Mouse (Mus musculus) right cerebral cortex, postnatal 10 days (tissue): ENCODE data around the gene Foxs1.

Source experiments
- DNase-seq, 2 experiments: peaks; one replicate each; pipeline ENCODE4 v3.0.0; 2021; ENCODE audit warnings: low spot score in 2 of 2

The Foxs1 gene

GRCm38 (mm10) chr2:152903586-152903985 lies 29.4 kb downstream of the Foxs1 start:
- DNase-seq, result no peak

DNA sequence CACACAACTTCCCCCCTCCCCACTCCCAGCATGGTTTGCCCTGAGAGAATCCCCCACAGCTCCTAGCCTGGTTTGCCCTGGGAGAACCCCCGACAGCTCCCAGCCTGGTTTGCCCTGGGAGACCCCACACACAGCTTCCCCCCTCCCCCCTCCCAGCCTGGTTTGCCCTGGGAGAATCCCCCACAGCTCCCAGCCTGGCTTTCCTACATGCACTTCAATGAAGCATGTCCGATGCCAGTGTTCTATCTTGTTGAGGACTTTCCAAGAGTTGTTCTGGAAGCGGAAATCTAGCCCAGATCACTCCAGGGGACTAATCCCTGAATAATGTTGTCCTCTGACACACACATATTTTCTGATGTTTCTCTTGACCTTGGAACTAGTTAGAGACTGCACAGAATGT lies 30.4 kb downstream of the Foxs1 start:
- DNase-seq, result no peak

DNA sequence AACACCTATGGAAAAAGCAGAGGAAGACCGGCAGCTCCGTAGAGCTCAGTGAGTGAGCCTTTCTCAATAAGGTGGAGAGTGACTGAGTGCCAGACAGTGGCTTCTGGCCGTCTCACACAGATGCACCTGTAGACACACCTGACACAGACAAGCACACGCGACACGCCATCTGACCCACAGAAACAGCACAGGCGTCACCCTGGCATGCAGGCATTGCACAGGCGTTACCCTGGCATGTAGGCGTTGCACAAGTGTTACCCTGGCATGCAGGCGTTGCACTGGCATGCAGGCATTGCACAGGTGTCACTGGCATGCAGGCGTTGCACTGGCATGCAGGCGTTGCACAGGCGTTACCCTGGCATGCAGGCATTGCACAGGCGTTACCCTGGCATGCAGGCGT lies 31.7 kb downstream of the Foxs1 start:
- DNase-seq, result no peak

DNA sequence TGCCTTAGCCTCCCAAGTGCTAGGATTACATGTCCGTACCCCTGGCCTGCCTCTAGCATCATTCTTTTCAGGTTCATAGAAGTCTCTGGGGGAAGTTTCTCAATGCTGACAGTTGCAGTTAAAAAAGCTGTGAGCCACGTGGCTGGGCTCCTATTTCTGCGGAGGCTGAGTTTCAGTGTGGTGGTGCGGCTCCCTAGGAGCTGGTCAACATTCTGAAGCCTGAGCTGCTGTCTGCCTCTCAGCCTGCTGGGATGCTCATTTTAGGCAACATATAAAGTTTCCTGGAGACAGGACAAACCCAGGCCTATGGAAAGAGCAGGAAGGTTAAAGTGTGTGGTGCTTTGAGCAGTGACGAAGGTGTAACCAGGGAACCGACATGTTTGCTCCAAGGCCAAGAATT lies 34.0 kb downstream of the Foxs1 start:
- DNase-seq, result no peak

DNA sequence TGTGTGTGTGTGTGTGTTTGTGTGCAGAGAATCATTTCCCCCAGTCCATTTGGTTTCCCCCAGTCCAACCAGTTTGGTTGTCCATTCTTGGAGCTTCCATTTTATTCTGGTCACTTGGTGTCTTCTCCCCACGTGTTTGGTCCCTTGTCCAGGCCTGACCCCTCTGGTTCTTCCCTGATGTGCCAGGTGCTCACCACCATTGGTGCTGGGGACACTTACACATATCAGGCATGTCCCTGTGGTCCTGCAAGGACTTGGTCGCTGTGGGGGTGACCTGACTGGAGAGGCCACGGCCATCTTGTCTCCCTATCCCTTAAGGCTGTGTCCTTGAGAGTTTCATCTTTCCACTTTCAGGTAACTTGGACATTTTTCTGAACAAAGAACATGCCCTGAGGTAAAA lies 36.1 kb downstream of the Foxs1 start:
- no peak for DNase-seq

DNA sequence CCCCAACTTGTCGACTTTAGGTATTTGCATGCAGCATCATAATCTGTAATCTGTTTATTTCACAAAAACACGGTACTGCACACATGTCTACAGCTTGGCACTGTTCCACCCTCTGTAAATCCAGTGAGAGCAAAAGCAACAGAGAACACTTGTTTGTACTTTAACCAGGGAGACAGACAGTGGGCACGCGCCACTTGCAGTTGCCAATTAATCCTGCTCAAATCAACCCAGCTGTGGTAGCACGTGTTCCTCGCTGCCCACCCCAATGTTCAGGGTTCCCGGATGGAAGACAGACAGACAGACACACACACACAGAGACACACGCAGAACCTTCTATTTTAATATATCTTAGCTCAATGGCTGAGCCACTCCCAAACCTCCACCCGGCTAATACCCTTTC lies 37.2 kb downstream of the Foxs1 start:
- no peak for DNase-seq

DNA sequence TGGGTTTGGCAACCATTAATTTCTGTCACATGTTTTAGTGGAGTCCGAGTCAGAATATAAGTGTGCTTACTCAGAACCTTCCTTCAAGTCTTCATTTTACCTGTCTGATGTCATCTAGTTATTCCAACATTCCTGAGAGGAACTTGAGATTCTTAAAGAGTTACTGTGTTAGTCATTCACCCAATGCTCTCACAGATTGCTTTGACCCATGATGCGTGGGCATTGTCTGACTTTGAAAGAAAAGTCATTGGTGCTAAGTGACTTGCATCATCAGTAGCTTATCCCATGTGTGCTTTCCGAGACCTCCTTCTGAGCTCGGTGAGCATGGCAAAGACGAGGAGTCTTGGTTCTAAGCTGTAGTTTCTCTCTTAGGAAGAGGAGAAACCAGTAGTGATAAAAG lies 44.2 kb downstream of the Foxs1 start:
- DNase-seq, result no peak

DNA sequence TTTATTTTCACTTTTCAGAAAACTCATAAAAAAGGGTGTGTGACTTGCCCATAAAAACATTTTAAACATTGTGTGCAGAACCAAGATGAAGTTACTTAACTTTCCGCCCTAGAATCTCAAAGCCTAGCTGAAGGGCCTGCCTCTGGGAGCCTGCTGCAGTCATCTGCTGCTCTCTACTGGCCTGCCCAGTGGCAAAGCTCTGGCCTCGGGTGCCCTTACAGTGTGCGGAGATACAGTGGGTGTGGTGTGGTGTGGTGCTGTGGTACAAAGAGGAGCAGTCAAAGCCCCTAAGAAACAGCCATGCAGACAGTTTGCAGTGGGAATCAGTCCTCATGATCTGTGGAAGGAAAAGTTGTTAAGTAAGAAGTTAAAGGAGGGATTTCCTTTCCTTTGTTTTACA lies 45.8 kb downstream of the Foxs1 start:
- DNase-seq, result no peak

- no peak for DNase-seq
Measured at GRCm38 (mm10) chr2:152884101-152884645, 48.8 kb downstream of the Foxs1 start.
